Mouse (Mus musculus): ENCODE results near the gene Larp1. TPM values are rescaled to one million over a fixed set of nuclear protein-coding genes. Genes with fewer than 3 reads are reported as not detected.
A peak's percentile ranks its signal among the peaks of the same experiment; 100 is the strongest.

Gene Larp1
- polyA plus RNA-seq (2016; fragmentation: Nextera tagmentation; extraction: Ambion mirVana), result 19.9 and 21.3 TPM in 2 replicates

DNA sequence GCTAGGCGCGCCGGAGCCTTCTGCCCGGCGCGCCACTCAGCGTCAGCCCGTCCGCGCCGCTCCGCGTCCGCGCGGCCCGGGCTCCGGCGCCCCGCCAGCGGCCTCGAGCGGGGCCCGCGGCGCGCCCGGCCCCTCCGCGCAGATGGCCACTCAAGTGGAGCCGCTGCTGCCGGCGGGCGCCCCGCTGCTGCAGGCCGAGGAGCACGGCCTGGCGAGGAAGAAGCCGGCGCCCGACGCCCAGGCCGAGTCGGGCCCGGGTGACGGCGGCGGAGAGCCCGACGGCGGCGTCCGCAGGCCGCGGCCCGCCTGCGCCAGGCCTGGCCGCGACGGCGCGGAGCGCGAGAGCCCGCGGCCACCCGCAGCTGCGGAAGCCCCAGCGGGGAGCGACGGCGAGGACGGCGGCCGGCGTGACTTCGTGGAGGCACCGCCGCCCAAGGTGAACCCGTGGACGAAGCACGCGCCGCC lies at the start of gene Larp1:
Gene Larp1 (plus strand): TSS at position 14 of the 465 bp plus-strand sequence.
- Histone ChIP-seq H3K4me3 (peak within 1 kb of the TSS; percentile 97), H3K4me2 (replicated peaks) (peak within 1 kb of the TSS; percentile 91), H3K36me3 (no peaks in the 10 kb centered on the region), H3K9ac (peak within 1 kb of the TSS; percentile 98), H3K4me1 (peaks cover 22% of the 10 kb centered on the region), H3K9me3 (no peaks in the 10 kb centered on the region), H3K27me3 (replicated peaks) (no peaks in the 10 kb centered on the region), H3K27ac (peak within 1 kb of the TSS; percentile 77)
- WGBS, result under 1% methylated on average over 82 of the region's 84 CpGs
- ATAC-seq (ENCODE audit: low FRiP score, low read depth), result peak; percentile 59

- no peak for ATAC-seq (ENCODE audit: low FRiP score, low read depth)
- Histone ChIP-seq H3K4me1 (0 out of 2 replicates have a peak, but pooled peaks cover 11% of the 10 kb centered on the region), H3K36me3 (no peaks in the 10 kb centered on the region), H3K4me3 (no peak overlapping the region), H3K27ac (no peak overlapping the region), H3K9ac (no peak overlapping the region), H3K27me3 (replicated peaks) (no peaks in the 10 kb centered on the region), H3K9me3 (no peaks in the 10 kb centered on the region), H3K4me2 (replicated peaks) (no peak overlapping the region)
- 74% methylated on average over 2 of the region's 2 CpGs for WGBS
These were observed 48.9 kb upstream of the Larp1 start for GRCm38 (mm10) chr11:57959924-57960323.

DNA sequence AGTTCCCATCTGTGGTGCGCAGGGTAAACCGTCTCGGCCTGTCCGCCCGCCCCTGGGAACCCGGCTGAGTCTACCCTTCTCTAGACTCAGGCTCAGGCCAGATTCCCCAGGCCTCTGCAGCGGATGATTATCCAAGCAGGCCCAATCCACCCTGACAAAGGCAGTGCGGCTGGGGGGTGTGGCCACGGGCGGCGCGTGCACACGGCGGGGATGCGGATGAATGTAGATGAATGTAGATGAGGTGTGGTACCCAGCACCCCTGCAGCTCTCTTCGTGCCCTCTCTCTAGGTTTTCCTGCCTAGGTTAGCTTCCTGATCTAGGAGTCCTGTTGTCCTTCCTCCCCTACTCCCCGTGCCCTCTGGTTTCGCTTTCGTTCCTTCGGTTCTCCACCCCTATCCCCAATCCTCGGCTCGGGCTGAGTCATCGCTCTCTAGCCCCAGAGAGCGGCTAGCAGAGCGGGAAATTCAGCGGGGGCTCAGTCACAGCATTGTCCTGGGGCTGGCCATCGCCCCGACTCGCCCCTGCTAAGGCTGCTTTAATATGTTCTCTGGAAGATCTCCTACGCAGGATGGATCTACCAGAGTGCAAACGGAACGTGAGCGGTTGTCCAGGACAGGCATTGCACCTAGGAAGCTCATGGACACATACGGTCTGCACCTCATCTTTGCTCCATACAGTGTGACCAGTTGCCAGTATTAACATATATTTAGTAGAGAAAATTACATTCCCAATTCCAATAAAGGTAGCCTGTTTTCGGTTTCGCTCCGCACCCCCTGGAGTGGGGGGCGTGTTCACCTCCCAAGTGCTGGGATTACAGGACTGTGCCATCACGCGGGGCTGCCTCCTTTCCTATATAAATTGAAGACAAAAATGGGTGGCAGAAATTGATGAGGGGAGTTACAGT lies 46.2 kb upstream of the Larp1 start:
- Histone ChIP-seq H3K4me3 (peak overlapping the region; percentile 51), H3K4me1 (0 out of 2 replicates have a peak, but pooled peaks cover 11% of the 10 kb centered on the region)
- under 1% methylated on average over 40 of the region's 40 CpGs for WGBS

GRCm38 (mm10) chr11:57963291-57963870 lies 45.5 kb upstream of the Larp1 start:
- no peak for ATAC-seq (ENCODE audit: low FRiP score, low read depth)
- Histone ChIP-seq H3K4me2 (replicated peaks) (peak overlapping the region; percentile 78), H3K36me3 (no peaks in the 10 kb centered on the region), H3K9me3 (no peaks in the 10 kb centered on the region), H3K4me3 (peak overlapping the region; percentile 51), H3K4me1 (0 out of 2 replicates have a peak, but pooled peaks cover 11% of the 10 kb centered on the region), H3K9ac (peak overlapping the region; percentile 73), H3K27me3 (replicated peaks) (no peaks in the 10 kb centered on the region), H3K27ac (no peak overlapping the region)
- WGBS, result 33% methylated on average over 9 of the region's 9 CpGs

More for the DNA sequence above, 46.2 kb upstream of the Larp1 start:
- H3K27ac ChIP-seq, result peak overlapping the region; percentile 75
- peak overlapping the region; percentile 78 for H3K4me2 ChIP-seq (replicated peaks)
- H3K36me3 ChIP-seq, result no peaks in the 10 kb centered on the region
- no peaks in the 10 kb centered on the region for H3K27me3 ChIP-seq (replicated peaks)
- H3K9me3 ChIP-seq, result no peaks in the 10 kb centered on the region
- peak; percentile 95 for ATAC-seq (ENCODE audit: low FRiP score, low read depth)
- peak overlapping the region; percentile 73 for H3K9ac ChIP-seq

DNA sequence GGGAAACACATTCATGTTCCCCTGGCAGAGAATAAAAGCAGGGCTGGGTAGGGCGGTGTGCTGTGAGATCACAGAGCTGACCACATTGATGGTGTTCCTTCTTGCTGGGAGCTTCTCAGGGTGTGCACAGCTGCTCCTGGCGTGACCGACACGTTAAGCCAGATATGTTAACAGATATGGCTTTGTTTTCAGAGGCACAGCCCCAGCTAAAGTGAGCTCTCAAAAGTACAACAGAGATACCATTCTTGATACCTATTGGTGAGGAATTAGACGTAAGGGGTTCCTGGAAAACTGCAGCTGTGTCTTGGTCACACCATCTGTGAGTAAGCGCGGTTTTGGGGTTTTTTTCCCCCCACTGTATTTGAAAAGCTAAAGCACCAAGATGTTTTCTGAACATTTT lies 42.2 kb upstream of the Larp1 start:
- no peak overlapping the region for H3K27ac ChIP-seq
- H3K4me2 ChIP-seq (replicated peaks), result no peak overlapping the region
- H3K36me3 ChIP-seq, result no peaks in the 10 kb centered on the region
- H3K9me3 ChIP-seq, result no peaks in the 10 kb centered on the region
- 0 out of 2 replicates have a peak, but pooled peaks cover 11% of the 10 kb centered on the region for H3K4me1 ChIP-seq
- no peak for ATAC-seq (ENCODE audit: low FRiP score, low read depth)
- no peak overlapping the region for H3K9ac ChIP-seq
- no peak overlapping the region for H3K4me3 ChIP-seq
- WGBS, result 75% methylated on average over 7 of the region's 7 CpGs
- no peaks in the 10 kb centered on the region for H3K27me3 ChIP-seq (replicated peaks)

- Histone ChIP-seq H3K27ac (no peak overlapping the region), H3K4me2 (replicated peaks) (no peak overlapping the region), H3K9me3 (no peaks in the 10 kb centered on the region), H3K36me3 (no peaks in the 10 kb centered on the region), H3K4me3 (no peak overlapping the region), H3K27me3 (replicated peaks) (no peaks in the 10 kb centered on the region), H3K4me1 (0 out of 2 replicates have a peak, but pooled peaks cover 3% of the 10 kb centered on the region), H3K9ac (no peak overlapping the region)
- no peak for ATAC-seq (ENCODE audit: low FRiP score, low read depth)
- 83% methylated on average over 5 of the region's 5 CpGs for WGBS
These were observed 40.6 kb upstream of the Larp1 start for GRCm38 (mm10) chr11:57968301-57968700.

- H3K27me3 ChIP-seq (replicated peaks), result no peaks in the 10 kb centered on the region
- WGBS, result 32% methylated on average over 5 of the region's 5 CpGs
These were observed 38.3 kb upstream of the Larp1 start for GRCm38 (mm10) chr11:57970541-57970940.

GRCm38 (mm10) chr11:57973001-57973912 lies 35.6 kb upstream of the Larp1 start:
- no peaks in the 10 kb centered on the region for H3K36me3 ChIP-seq
- no peaks in the 10 kb centered on the region for H3K4me1 ChIP-seq
- H3K27me3 ChIP-seq (replicated peaks), result no peaks in the 10 kb centered on the region
- H3K9ac ChIP-seq, result no peak overlapping the region
- no peak for ATAC-seq (ENCODE audit: low FRiP score, low read depth)
- H3K27ac ChIP-seq, result no peak overlapping the region
- H3K4me3 ChIP-seq, result no peak overlapping the region
- no peak overlapping the region for H3K4me2 ChIP-seq (replicated peaks)
- WGBS, result 80% methylated on average over 13 of the region's 13 CpGs
- H3K9me3 ChIP-seq, result no peaks in the 10 kb centered on the region

More at GRCm38 (mm10) chr11:57970541-57970940, 38.3 kb upstream of the Larp1 start:
- no peak overlapping the region for H3K27ac ChIP-seq
- no peaks in the 10 kb centered on the region for H3K9me3 ChIP-seq
- no peak overlapping the region for H3K4me3 ChIP-seq
- no peaks in the 10 kb centered on the region for H3K36me3 ChIP-seq
- H3K4me2 ChIP-seq (replicated peaks), result no peak overlapping the region
- no peaks in the 10 kb centered on the region for H3K4me1 ChIP-seq
- H3K9ac ChIP-seq, result no peak overlapping the region
- ATAC-seq (ENCODE audit: low FRiP score, low read depth), result no peak

DNA sequence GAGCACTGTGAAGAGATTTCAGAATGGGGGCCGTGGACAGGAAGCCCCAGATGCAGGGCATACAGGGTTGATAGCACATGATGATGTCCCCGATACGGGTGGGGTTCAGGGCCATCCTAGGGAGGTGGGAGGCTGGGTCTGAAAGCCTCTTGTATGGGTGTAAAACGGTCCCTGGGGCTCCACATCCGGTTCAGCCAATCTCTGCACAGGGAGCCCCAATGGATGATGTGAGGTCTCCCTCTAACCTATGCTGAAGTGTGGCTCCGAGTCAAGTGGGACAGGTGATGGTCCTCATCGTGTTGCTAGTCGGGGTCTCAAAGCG lies 35.0 kb upstream of the Larp1 start:
- Histone ChIP-seq H3K4me2 (replicated peaks) (no peak overlapping the region), H3K36me3 (no peaks in the 10 kb centered on the region), H3K4me3 (no peak overlapping the region), H3K27ac (no peak overlapping the region), H3K27me3 (replicated peaks) (no peaks in the 10 kb centered on the region), H3K9ac (no peak overlapping the region), H3K9me3 (no peaks in the 10 kb centered on the region), H3K4me1 (no peaks in the 10 kb centered on the region)
- ATAC-seq (ENCODE audit: low FRiP score, low read depth), result no peak
- 76% methylated on average over 9 of the region's 9 CpGs for WGBS

GRCm38 (mm10) chr11:57975876-57976275 lies 33.0 kb upstream of the Larp1 start:
- Histone ChIP-seq H3K27me3 (replicated peaks) (no peaks in the 10 kb centered on the region), H3K4me2 (replicated peaks) (no peak overlapping the region), H3K36me3 (no peaks in the 10 kb centered on the region), H3K4me1 (no peaks in the 10 kb centered on the region), H3K27ac (no peak overlapping the region), H3K9me3 (no peaks in the 10 kb centered on the region), H3K9ac (no peak overlapping the region), H3K4me3 (no peak overlapping the region)
- ATAC-seq (ENCODE audit: low FRiP score, low read depth), result no peak

- Histone ChIP-seq H3K36me3 (no peaks in the 10 kb centered on the region), H3K4me3 (no peak overlapping the region), H3K4me2 (replicated peaks) (no peak overlapping the region), H3K4me1 (no peaks in the 10 kb centered on the region), H3K27me3 (replicated peaks) (no peaks in the 10 kb centered on the region), H3K9me3 (no peaks in the 10 kb centered on the region), H3K9ac (no peak overlapping the region), H3K27ac (no peak overlapping the region)
- no peak for ATAC-seq (ENCODE audit: low FRiP score, low read depth)
- WGBS, result 74% methylated on average over 1 of the region's 1 CpGs
These were observed 31.2 kb upstream of the Larp1 start for GRCm38 (mm10) chr11:57977681-57978080.

DNA sequence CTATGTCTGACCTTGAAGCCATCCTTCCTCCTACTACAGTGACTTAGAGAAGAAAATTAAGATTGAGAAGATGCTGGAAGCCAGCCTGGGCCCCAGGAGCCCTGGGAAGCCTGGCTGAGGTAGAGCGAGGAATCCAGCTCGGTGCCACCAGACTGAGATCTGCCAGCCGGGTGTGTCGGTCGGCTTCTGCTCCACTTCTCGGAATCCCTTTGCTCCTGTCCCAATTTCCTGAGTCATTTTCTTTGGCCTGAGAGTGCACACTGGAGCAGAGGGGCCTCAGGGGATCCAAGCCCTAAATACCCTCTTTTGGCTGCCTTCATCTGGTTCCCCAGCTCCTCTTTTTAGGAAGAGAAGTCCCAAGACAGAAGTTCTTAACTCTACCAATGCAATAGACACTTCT lies 29.2 kb upstream of the Larp1 start:
- ATAC-seq (ENCODE audit: low FRiP score, low read depth), result no peak
- Histone ChIP-seq H3K4me3 (no peak overlapping the region), H3K27ac (no peak overlapping the region), H3K9ac (no peak overlapping the region), H3K9me3 (no peaks in the 10 kb centered on the region), H3K4me1 (no peaks in the 10 kb centered on the region), H3K27me3 (replicated peaks) (no peaks in the 10 kb centered on the region), H3K4me2 (replicated peaks) (no peak overlapping the region), H3K36me3 (no peaks in the 10 kb centered on the region)
- WGBS, result 87% methylated on average over 6 of the region's 6 CpGs
